Mouse (Mus musculus) forebrain, embryonic 13.5 days (tissue): ENCODE data around the gene Myo5a. TPM values are rescaled to one million over a fixed set of nuclear protein-coding genes. Genes with fewer than 3 reads are reported as not detected.

ENCODE experiments used
- ATAC-seq: fragments of 200-750 bp; cut with Nextera tagmentation; 2 replicates; pipeline ENCODE4 v1.8.0; 2017
- H3K27ac ChIP-seq: fragments of 300-500 bp; sonication (generic); 2 replicates; pipeline ENCODE4 v1.5.1; 2015; ENCODE audit warnings: inconsistent platforms, mild to moderate bottlenecking, moderate library complexity
- H3K27me3 ChIP-seq: fragments of 300-500 bp; sonication (generic); 2 replicates; pipeline ENCODE4 v1.6.1; 2015; ENCODE audit warnings: mild to moderate bottlenecking, inconsistent platforms
- H3K36me3 ChIP-seq: fragments of 300-500 bp; sonication (generic); 2 replicates; pipeline ENCODE4 v1.6.1; 2015; ENCODE audit warnings: mild to moderate bottlenecking, inconsistent platforms; ENCODE audit not compliant: poor library complexity, severe bottlenecking
- H3K4me1 ChIP-seq: fragments of 300-500 bp; sonication (generic); 2 replicates; pipeline ENCODE4 v1.6.1; 2015; ENCODE audit warnings: inconsistent platforms
- H3K4me2 ChIP-seq: fragments of 300-500 bp; sonication (generic); 2 replicates; pipeline ENCODE4 v1.6.1; 2015; ENCODE audit warnings: inconsistent platforms, mild to moderate bottlenecking, moderate library complexity
- H3K4me3 ChIP-seq: fragments of 300-500 bp; sonication (generic); 2 replicates; pipeline ENCODE4 v1.5.1; 2015; ENCODE audit warnings: mild to moderate bottlenecking, inconsistent platforms
- H3K9ac ChIP-seq: fragments of 300-500 bp; sonication (generic); 2 replicates; pipeline ENCODE4 v1.6.1; 2015; ENCODE audit warnings: mild to moderate bottlenecking, inconsistent platforms
- H3K9me3 ChIP-seq: fragments of 300-500 bp; sonication (generic); replicated peaks from 2 replicates; pipeline ENCODE4 v1.6.1; 2016; ENCODE audit warnings: inconsistent platforms
- WGBS: fragments of 180-500 bp; shearing (Covaris S2); methylation state at CpG from one replicate; pipeline ENCODE4 v1.1.7; 2015; 5-methylcytosine and 5-hydroxymethylcytosine counted together
- polyA plus RNA-seq: library from polyadenylated mRNA; unstranded; fragments of >200 nt; fragmentation: Nextera tagmentation; extraction: Ambion mirVana; gene quantifications from 2 replicates; pipeline ENCODE4 v1.2.1, GENCODE M21; 2015

Gene Myo5a
- polyA plus RNA-seq, 1 experiment from 2014 or later, result 26.9 TPM

DNA sequence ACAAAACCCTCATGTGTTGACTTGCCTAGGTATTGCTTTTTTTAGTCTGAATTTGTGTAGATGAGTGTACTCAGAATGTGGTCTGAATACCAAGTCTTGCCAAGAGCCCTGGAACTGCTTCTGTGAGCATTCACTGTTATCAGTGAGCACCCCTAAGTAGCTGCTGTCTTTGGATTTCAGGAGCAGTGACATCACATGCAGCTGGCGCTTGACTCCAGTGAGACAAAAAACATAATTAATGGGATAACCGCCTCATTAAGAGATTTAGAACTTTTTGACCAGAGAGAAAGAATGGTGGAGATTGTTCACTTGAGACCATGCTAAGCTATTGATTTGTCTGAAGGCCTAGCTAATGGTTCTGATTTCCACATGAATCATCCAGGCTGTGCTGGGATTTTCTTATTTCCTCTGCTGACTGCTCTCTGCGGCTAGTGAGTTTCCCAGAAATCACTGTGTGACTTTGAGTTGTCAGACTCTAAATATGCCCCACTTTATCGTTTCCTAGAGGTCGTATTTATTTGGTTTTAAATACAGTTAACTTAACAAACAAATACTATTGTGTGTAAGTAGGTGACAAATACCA, 14.5 kb downstream of the Myo5a start:
- ATAC-seq, result peak; percentile 85
- 39% methylated on average over 5 of the region's 5 CpGs for WGBS

DNA sequence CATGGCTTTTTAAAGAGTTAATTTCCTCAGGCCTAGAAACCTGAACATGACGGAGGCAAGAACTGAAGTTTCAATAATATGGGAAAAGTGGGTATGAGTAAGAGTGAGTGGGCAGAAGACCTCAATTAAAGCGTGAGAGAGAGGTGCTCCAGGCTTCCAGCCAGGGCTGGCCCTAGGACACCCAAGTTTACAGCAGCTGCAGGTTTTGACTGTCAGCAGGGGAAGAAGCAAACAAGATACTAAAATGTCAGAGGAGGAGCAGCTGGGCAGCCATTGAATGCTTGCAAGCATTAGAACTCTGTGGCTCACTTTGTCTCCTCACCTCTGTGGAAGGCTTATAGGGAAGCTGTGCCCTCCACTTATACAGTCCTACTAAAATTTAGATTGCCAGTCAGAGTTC, 17.0 kb downstream of the Myo5a start:
- H3K4me3 ChIP-seq, result no peak overlapping the region
- no peak overlapping the region for H3K4me2 ChIP-seq
- WGBS, result 71% methylated on average over 2 of the region's 2 CpGs
- no peaks in the 10 kb centered on the region for H3K9me3 ChIP-seq
- H3K36me3 ChIP-seq, result no peaks in the 10 kb centered on the region
- H3K27ac ChIP-seq, result no peak overlapping the region
- no peaks in the 10 kb centered on the region for H3K27me3 ChIP-seq
- no peak for ATAC-seq
- H3K9ac ChIP-seq, result no peak overlapping the region
- H3K4me1 ChIP-seq, result peaks cover 20% of the 10 kb centered on the region

More for the DNA sequence above, 14.5 kb downstream of the Myo5a start:
- Histone ChIP-seq H3K36me3 (no peaks in the 10 kb centered on the region), H3K9ac (no peak overlapping the region), H3K4me1 (peaks cover 20% of the 10 kb centered on the region), H3K9me3 (0 out of 2 replicates have a peak, but pooled peaks cover 4% of the 10 kb centered on the region), H3K4me2 (no peak overlapping the region), H3K4me3 (no peak overlapping the region), H3K27me3 (no peaks in the 10 kb centered on the region), H3K27ac (peak overlapping the region; percentile 35; the same call in 1 of the 2 replicates)

DNA sequence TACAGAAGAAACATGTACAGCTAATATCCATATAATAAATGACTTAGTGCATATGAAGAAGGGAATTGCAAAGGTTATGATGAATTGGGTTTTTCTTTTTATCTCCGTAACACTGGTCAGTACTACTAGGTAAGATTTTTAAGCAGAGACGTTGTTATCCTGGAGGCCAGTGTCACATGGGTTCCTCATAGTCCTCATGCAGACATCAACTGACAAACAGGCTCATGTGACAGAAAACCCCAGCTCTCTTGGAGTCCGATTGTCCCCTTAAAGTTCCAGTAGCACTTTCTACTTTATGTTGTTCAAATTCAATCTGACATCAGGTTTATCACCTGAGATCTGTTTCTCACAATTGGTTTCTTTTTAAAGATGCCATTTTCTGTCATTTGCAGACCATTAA, 18.5 kb downstream of the Myo5a start:
- no peaks in the 10 kb centered on the region for H3K36me3 ChIP-seq

DNA sequence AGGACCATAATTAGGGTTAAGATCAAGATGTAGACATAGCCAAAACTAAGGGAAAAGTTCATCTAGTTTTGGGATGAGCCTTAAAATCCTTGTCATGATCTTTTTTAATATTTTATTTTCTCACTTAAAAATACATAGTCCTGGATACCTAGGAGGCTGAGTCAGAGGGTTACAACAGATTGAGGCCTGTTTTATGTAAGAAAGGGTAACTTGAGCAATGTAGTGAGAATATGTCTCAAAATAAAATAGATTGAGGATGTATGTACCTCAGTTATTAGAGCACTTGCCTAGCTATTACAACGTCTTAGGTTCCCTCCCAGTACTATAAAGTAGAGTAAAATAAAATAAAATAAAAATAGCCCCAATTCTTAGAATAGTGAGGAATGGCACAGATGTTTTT, 21.3 kb downstream of the Myo5a start:
- no peak overlapping the region for H3K27ac ChIP-seq
- H3K4me1 ChIP-seq, result peaks cover 3% of the 10 kb centered on the region; the same call in 1 of the 2 replicates
- H3K36me3 ChIP-seq, result no peaks in the 10 kb centered on the region
- no peak overlapping the region for H3K4me3 ChIP-seq
- no peak for ATAC-seq
- no peaks in the 10 kb centered on the region for H3K9me3 ChIP-seq
- WGBS, result 83% methylated on average over 1 of the region's 1 CpGs
- no peak overlapping the region for H3K9ac ChIP-seq
- no peak overlapping the region for H3K4me2 ChIP-seq
- H3K27me3 ChIP-seq, result no peaks in the 10 kb centered on the region

More for the DNA sequence above, 18.5 kb downstream of the Myo5a start:
- H3K4me2 ChIP-seq, result no peak overlapping the region
- H3K4me1 ChIP-seq, result peaks cover 18% of the 10 kb centered on the region
- H3K4me3 ChIP-seq, result no peak overlapping the region
- no peak for ATAC-seq
- H3K27me3 ChIP-seq, result no peaks in the 10 kb centered on the region
- H3K9ac ChIP-seq, result no peak overlapping the region
- 88% methylated on average over 3 of the region's 3 CpGs for WGBS
- no peak overlapping the region for H3K27ac ChIP-seq
- no peaks in the 10 kb centered on the region for H3K9me3 ChIP-seq

DNA sequence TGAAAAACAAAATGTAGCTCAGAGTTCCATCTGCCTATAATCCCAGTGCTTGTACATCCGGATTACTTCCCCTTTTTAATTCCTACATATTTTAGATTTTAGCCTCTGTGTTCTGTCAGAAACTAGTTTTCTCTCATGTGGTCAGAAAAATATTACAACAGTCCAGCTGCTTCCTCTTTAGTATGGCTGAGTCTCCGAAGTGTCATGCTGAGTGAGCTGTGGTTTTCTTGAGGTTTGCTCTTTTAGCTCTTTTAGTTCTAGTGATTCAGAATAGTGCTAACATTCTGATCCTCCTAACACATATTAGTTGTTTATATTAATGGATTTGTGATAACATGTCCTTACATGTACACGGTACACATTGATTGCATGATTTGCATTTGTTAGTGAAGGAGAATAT, 23.9 kb downstream of the Myo5a start:
- no peak overlapping the region for H3K9ac ChIP-seq
- no peaks in the 10 kb centered on the region for H3K9me3 ChIP-seq
- no peaks in the 10 kb centered on the region for H3K4me1 ChIP-seq
- no peak overlapping the region for H3K4me2 ChIP-seq
- H3K36me3 ChIP-seq, result 0 out of 2 replicates have a peak, but pooled peaks cover 5% of the 10 kb centered on the region
- no peak for ATAC-seq
- H3K4me3 ChIP-seq, result no peak overlapping the region
- no peak overlapping the region for H3K27ac ChIP-seq
- WGBS, result 91% methylated on average over 3 of the region's 3 CpGs
- H3K27me3 ChIP-seq, result no peaks in the 10 kb centered on the region

DNA sequence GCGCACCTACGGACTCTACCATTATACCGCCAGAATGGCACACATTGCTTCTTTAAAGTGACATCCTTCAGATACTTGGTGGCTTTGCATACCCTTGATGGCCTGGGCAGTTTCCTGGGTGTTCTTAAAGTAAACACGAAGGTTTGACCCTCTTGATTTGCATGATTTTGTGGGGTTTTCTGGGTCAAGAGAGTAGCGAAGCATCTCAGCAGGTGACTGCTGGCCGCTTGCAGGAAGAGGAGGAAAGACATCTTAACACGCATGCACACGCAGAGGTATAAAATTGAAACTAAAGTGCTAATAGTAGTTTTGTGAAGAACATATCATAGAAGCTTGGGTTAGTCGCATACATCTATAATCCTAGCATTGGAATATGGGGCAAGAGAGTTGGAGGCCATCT, 28.1 kb downstream of the Myo5a start:
- Histone ChIP-seq H3K9ac (no peak overlapping the region), H3K4me1 (no peaks in the 10 kb centered on the region; the same call in 1 of the 2 replicates), H3K4me2 (no peak overlapping the region), H3K9me3 (no peaks in the 10 kb centered on the region), H3K27ac (no peak overlapping the region), H3K36me3 (0 out of 2 replicates have a peak, but pooled peaks cover 5% of the 10 kb centered on the region), H3K27me3 (no peaks in the 10 kb centered on the region), H3K4me3 (no peak overlapping the region)
- ATAC-seq, result no peak
- WGBS, result 98% methylated on average over 9 of the region's 9 CpGs

DNA sequence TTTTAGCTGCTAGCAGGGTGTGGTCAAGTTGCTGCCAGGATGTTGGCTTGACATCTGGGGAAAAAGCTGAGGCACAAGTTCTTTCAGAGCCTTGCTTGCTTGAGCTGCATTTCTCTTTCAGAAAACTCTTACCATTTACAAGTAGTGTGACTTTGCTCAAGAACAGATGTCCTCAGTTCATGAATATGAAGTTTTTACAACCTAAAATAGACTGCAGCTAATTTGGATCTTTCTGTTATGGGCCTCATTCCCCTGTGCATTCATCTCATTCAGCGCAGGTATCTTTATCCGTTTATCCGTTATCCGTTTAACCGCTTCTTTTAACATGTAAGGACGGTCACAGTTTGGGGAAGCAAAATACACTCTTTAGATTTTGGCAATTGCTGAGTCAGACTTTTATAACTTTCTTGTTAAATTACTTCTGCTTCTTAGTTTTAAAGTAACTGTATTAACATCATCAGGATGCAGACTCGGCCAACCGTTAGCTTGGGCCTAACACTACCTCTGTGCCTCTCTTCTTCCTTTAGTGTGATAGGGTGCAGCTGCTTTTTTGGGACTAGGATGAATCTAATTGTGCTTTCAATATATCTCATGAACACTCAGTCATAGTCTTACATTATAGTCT, 29.5 kb downstream of the Myo5a start:
- Histone ChIP-seq H3K36me3 (0 out of 2 replicates have a peak, but pooled peaks cover 5% of the 10 kb centered on the region), H3K4me2 (no peak overlapping the region), H3K4me1 (no peaks in the 10 kb centered on the region; the same call in 1 of the 2 replicates), H3K9me3 (no peaks in the 10 kb centered on the region), H3K27me3 (no peaks in the 10 kb centered on the region), H3K4me3 (no peak overlapping the region), H3K9ac (no peak overlapping the region), H3K27ac (no peak overlapping the region)
- WGBS, result 92% methylated on average over 8 of the region's 8 CpGs
- no peak for ATAC-seq

DNA sequence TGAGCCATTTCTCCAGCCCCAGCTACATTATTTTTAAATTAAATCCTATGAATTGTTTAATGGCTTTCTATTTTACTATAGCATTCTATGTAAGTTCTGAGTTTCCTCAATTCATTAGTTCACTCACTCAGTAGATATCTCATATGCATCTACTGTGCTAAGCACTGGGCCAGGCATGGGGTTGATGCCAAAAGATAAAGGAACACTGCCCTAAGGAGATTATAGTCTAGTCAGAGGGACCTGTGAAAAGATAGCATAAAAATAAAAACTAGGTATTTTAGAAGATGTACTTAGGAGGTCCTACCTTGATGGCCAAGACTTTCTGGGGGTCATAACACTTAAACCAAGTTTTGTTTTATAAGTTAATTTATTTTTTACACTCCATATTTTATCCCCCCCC, 31.3 kb downstream of the Myo5a start:
- Histone ChIP-seq H3K4me3 (no peak overlapping the region), H3K4me2 (no peak overlapping the region), H3K36me3 (0 out of 2 replicates have a peak, but pooled peaks cover 5% of the 10 kb centered on the region), H3K9me3 (no peaks in the 10 kb centered on the region), H3K27ac (no peak overlapping the region), H3K9ac (no peak overlapping the region), H3K27me3 (no peaks in the 10 kb centered on the region), H3K4me1 (no peaks in the 10 kb centered on the region; the same call in 1 of the 2 replicates)
- ATAC-seq, result no peak

DNA sequence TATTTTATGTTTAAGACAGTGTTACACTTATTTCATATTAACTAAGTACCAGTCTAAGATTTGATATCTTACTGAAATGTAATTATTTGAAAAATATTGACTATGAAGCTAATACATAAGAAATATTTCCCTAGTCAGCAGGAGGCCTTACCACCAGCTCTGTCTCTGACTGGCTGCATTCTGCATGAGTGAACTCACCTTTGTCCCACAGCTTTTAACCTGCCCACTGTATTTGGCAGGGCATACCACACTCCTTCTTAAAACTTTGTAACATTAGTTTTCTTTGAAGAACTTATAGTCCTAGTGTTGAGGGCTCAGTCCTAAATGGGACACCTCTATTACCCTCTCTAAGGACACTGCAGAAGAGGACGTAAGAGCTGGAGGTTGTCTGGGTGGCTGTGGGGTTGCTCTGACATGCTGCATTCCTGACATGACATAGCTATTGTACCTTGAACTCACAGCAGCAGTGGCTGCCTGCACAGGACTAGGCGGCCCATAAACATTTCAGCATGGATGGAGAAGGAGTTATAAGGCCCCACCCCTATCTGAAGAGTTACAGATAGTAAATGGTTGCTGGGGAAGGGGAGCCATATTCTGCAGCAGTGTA, 45.9 kb downstream of the Myo5a start:
- no peaks in the 10 kb centered on the region for H3K4me1 ChIP-seq
- H3K4me3 ChIP-seq, result no peak overlapping the region
- ATAC-seq, result no peak
- no peak overlapping the region for H3K27ac ChIP-seq
- no peaks in the 10 kb centered on the region for H3K27me3 ChIP-seq
- H3K9ac ChIP-seq, result no peak overlapping the region
- H3K4me2 ChIP-seq, result no peak overlapping the region
- WGBS, result 86% methylated on average over 2 of the region's 2 CpGs
- H3K9me3 ChIP-seq, result no peaks in the 10 kb centered on the region
- H3K36me3 ChIP-seq, result peaks cover 16% of the 10 kb centered on the region

DNA sequence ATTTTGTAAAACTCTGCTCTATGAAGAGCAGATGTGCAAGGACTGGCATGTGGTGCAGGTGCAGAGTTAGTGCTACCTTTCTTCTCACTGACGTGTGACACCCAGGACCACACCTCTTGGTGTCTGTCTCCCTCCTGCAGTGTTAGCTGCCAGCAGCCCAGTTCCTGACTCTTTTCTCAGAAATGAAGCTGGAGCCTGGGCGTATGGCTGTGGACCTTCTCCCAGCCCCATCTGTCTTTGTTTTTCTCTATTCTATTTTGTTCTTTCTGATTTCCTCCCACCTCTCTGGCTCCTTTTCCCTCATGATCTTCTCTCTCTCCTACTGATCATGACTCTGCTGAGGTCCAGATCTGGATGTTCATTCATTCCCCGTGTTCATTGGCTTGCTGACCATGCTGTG, 50.3 kb downstream of the Myo5a start:
- no peaks in the 10 kb centered on the region for H3K9me3 ChIP-seq
- H3K27ac ChIP-seq, result no peak overlapping the region
- WGBS, result 86% methylated on average over 3 of the region's 3 CpGs
- no peak overlapping the region for H3K4me2 ChIP-seq
- no peak overlapping the region for H3K4me3 ChIP-seq
- no peak for ATAC-seq
- no peaks in the 10 kb centered on the region for H3K27me3 ChIP-seq
- peaks cover 34% of the 10 kb centered on the region for H3K36me3 ChIP-seq
- no peak overlapping the region for H3K9ac ChIP-seq
- no peaks in the 10 kb centered on the region for H3K4me1 ChIP-seq

DNA sequence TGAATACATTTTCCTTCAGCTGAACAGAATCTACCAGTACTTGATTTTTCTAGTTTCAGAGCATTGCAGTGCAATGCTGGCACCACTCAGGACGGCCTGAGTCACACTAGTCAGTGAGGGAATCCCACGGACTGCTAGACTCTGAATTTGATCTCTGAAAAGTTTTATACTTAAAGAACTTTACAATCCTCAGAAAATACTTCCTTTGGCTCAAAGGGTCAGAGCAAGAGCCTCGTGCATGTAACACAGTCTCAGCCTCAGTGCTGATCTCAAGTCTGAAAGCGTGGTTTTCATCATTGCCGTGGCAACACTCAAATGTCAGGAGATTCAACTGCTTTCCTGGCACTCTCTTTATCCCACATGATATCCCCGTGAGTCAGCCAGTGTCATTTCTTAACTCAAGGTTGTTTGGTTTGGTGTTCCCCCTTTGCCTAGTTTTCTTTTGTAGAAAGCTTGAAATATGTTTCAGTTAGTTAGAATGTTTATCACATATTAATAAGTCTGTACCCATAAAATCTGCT, 53.4 kb downstream of the Myo5a start:
- 72% methylated on average over 6 of the region's 6 CpGs for WGBS

DNA sequence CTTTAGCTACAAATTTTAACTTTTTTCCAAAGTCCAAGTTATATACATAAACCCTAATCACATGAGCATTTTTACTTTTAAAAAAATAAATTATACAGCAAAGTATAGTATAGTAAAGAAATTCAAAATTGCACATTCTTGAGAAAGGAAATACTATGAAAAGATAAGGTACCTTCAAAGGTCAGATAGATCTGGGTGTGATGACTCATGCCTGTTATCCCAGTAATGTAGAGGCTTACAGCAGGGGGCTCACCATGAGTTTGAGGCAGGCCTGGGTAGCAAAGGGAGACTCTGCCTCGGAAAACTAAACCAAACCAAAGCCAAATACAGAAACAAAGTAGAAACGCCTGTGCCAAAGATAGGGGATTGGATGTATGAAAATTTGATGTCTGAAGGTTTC, 59.7 kb downstream of the Myo5a start:
- peaks cover 47% of the 10 kb centered on the region for H3K36me3 ChIP-seq

More for the DNA sequence above, 53.4 kb downstream of the Myo5a start:
- no peak for ATAC-seq
- Histone ChIP-seq H3K4me3 (no peak overlapping the region), H3K4me2 (no peak overlapping the region), H3K9ac (no peak overlapping the region), H3K36me3 (peaks cover 48% of the 10 kb centered on the region), H3K4me1 (no peaks in the 10 kb centered on the region), H3K9me3 (no peaks in the 10 kb centered on the region), H3K27me3 (no peaks in the 10 kb centered on the region), H3K27ac (no peak overlapping the region)

More for the DNA sequence above, 59.7 kb downstream of the Myo5a start:
- no peak overlapping the region for H3K4me2 ChIP-seq
- H3K27ac ChIP-seq, result no peak overlapping the region
- no peak overlapping the region for H3K4me3 ChIP-seq
- WGBS, result 92% methylated on average over 2 of the region's 2 CpGs
- no peak for ATAC-seq
- no peaks in the 10 kb centered on the region for H3K9me3 ChIP-seq
- H3K9ac ChIP-seq, result no peak overlapping the region
- H3K4me1 ChIP-seq, result no peaks in the 10 kb centered on the region
- H3K27me3 ChIP-seq, result no peaks in the 10 kb centered on the region
